Mouse (Mus musculus) kidney, postnatal 10 days (tissue): ENCODE measurements around the gene Eif5b.

Source experiments
- DNase-seq: peaks from one replicate; pipeline ENCODE4 v3.0.0; 2021; ENCODE audit warnings: mixed read lengths

Eif5b gene

GRCm38 (mm10) chr1:37997867-37998266, at the start of gene Eif5b, which contains the start of gene Txndc9:
TSS of gene Eif5b (plus strand) at chr1:37998010.
TSS of gene Txndc9 (minus strand) at chr1:37997893.
- peak; percentile 97 for DNase-seq

DNA sequence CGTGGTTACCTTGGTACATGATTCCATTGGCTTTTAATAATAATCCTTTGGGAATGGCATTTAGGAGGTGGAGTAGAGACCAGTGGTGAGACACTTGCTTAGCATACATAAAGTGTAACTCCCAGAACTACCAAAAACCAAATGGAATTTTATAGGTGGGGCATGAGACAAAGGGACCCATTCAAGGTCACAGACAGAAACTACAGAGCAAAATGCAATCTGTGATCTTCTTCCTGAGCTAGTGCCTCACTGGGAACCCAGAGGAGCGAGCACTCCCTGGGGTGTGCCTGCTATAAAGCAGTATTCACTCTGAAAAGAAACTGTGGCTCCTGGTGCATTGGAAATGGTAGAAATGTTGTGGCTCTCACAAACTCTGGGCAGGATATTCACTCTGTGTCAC, 48.9 kb upstream of the Eif5b start:
- no peak for DNase-seq

DNA sequence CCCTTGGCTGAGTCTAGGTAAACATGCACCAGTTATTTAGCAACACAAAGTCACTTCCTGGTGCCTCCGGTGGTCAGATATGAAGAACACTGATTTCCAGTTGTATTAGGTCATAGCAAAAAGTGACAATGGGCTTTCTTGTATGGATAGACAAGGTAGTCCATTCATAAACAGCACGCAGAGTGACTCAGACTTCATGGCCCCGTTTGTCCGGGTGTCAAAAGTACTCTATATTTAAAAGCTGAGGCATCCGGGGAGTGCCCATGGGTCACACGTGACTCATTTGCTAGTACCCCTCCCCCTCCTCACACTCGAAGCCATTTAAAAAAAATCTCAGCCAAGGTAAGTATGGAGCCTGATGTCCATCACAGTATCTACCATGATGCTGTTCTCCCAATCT, 43.0 kb upstream of the Eif5b start:
- DNase-seq: no peak

GRCm38 (mm10) chr1:37955251-37955650, 42.6 kb upstream of the Eif5b start:
- DNase-seq: no peak

DNA sequence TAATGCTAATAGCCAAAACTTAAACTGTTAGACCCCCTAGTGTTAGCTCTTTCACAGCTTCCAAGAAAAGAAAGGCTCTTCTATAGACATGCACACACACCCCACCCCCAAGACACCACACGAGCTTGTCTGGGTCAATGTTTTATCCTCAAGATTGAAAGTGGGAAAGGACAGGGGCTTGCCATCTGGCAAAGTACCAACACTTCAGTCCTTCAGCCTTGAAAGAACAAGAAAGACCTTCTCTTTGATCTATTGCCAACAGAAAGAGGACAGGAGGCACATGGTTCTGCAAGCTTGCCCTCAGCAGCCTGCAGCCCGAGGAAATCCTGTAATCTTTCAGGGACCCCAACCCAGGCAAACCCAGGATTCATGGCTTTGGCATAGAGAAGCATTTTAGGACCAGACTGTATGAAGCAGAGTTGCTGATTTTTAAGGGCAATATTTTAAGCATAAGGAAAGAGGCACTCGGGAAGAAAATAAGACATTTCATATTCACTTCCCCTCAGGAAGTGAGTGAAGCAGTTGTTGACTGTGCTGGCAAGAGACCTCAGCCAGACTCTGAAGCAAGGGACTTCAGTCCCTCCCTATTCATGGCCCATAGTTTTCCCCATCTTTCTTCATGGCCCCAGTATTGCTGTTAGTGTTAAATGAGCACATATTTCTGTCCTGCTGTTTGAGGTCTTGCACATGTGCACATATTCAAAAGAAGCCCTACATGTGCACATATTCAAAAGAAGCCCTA, 40.9 kb upstream of the Eif5b start:
- peak; percentile 17 for DNase-seq

DNA sequence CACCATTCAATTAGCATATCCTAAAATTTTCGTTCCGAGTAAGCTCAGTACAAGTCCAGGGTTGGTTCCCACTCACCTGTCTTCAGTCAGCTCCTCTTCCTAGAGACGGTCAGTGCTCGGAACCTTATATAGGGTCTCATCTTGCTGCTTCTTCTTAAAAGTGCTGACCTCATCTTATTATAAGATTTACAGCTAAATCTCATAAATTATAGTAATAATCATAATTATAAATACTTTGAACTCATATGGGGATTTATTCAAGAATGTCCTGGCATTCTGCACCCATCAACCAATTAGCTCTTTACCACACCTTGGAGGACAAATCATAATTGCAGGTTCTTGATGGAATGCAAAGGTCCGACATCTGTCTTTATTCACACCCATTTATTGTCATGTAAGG, 40.2 kb upstream of the Eif5b start, which contains the start of gene Lyg1:
Gene Lyg1, minus strand, starts transcription at position 101 of the 400 bp plus-strand sequence.
- no peak for DNase-seq

GRCm38 (mm10) chr1:37958516-37958915, 39.3 kb upstream of the Eif5b start:
- no peak for DNase-seq

- no peak for DNase-seq
Measured at GRCm38 (mm10) chr1:37959486-37959885, 38.3 kb upstream of the Eif5b start.

GRCm38 (mm10) chr1:37965571-37965970, 32.2 kb upstream of the Eif5b start:
- DNase-seq: no peak

DNA sequence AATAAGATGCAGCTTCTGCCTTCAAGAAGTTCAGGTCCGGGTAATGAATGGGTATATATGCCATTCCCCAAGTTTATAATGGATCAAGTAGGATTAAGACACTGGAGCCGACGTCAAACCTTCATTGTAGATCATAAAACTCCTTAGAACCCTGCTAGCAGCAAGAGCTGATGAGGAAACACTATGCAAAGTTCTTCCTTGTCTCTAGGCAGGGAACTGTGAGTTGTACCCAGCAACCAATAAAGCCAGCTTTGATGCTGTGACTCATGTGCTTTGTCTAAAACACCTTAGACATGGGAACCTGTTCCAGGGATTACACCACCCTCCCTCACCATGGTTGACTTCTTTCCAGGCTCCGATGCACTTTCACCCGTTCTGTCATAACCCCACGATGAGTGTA, 29.1 kb upstream of the Eif5b start:
- DNase-seq: no peak

GRCm38 (mm10) chr1:37971520-37971919, 26.3 kb upstream of the Eif5b start:
- no peak for DNase-seq

- peak; percentile 31 for DNase-seq
Measured at GRCm38 (mm10) chr1:37976666-37977065, 21.1 kb upstream of the Eif5b start.

GRCm38 (mm10) chr1:37977303-37977702, 20.5 kb upstream of the Eif5b start:
- no peak for DNase-seq

GRCm38 (mm10) chr1:37984326-37984725, 13.5 kb upstream of the Eif5b start:
- DNase-seq: no peak

DNA sequence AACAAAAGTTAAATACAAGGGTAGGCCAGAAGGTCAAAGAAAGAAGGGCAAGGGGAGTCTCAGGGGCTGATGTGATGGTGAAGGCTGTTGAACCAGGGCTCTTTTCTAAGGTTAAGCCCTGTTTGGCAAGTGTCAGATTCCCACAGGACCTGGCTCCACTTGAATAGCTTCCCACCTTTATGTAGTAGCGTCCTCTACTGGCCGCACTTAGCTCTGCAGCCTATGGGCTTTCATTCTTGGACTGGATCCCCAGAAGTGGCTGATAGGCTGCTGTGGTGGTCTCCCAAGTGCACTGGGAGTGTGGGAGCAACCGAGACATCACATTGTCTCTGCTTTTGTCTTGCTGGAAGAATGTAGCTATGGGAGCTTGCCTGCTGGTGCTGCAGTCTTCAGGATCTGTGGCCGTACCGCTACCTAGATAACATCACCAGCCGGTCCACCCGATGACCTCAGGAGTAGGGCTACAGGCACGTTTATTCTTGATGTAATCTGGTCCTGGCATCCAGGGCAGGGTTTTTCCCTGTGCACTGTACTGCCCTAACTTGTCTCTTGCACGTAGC, 12.0 kb upstream of the Eif5b start:
- DNase-seq: peak; percentile 54

- no peak for DNase-seq
Measured at GRCm38 (mm10) chr1:37987856-37988255, 10.0 kb upstream of the Eif5b start.

DNA sequence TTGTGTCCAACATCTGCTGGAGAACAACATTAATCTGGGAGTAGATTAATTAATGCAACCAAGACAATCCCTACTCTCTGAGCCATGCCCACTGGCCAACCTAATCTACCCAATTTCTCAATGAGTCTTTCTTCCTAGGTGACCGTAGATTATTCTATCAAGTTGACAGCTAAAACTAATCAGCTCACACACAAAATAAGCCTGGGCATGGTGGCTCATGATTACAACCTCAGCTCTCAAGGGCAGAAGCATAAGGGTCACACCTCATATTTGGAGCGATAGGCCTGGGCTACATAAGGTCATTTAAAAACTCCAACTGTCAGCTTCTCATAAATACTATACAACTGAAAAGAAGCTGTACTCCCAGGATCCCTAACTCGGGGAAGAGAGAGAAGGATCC, 1.6 kb upstream of the Eif5b start:
- DNase-seq: no peak

- peak; percentile 98 for DNase-seq
Measured at GRCm38 (mm10) chr1:37996877-37997484, 829 bp upstream of the Eif5b start.

GRCm38 (mm10) chr1:37998371-37999199, 775 bp downstream of the Eif5b start:
- DNase-seq: no peak

DNA sequence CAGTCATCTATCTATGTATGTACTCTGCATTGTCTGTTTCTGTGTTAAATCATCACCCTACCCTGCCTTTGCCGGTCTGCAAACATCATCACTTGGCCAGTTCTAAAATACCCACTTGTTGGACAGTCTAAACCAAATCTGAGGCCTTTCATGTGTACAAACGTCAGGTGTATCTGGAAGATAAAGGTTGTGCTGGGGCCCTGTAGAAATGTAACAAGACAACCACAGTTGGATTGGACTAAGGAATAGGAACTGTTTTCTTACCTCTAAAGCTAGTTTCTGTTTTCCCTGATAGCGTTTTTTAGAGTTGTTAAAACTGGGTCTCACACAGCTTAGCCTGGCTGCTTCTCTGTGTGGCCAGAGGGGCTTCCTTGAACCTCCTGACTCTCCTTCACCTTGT, 1.7 kb downstream of the Eif5b start:
- DNase-seq: no peak

DNA sequence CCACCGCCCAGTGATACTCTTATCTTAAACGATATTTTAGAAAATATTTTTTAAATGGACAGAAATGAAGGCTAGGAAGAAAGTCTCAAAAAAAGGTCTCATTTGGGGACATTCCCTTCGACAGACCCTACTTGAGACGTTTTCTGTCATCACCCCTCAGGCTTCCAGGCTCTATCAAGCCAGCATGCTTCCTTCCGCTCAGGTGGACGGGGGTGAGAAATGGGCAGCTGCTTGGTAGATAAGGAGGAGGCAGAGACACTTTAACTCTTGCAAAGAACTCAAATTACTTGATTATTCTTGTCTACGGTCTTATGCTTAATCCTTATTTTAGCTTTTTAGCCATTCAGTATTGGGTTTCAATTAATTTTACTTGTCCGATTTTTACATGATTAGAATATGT, 3.0 kb downstream of the Eif5b start:
- DNase-seq: no peak

GRCm38 (mm10) chr1:38001956-38002355, 4.1 kb downstream of the Eif5b start:
- DNase-seq: no peak

DNA sequence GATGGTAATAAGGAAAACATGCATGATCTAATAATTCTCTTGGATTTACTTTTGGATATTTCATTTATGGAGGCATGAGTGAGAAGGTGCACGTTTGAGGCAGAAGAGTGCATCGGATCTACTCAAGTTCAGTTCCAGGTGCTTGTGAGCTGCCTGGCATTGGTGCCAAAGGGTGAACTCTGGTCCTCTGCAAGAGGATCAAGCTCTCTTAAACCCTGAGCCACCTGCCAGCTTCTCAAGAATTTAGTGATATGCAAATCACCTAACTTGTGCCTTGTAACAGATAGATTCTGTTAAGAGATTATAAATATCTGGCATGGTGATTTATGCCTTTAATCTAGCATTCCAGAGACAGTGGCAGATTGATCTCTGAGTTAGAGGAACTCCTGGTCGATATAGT, 5.2 kb downstream of the Eif5b start:
- no peak for DNase-seq
